Mouse (Mus musculus): ENCODE measurements around the gene Ascc3.
A peak's percentile ranks its signal among the peaks of the same experiment; 100 is the strongest.

Gene Ascc3

DNA sequence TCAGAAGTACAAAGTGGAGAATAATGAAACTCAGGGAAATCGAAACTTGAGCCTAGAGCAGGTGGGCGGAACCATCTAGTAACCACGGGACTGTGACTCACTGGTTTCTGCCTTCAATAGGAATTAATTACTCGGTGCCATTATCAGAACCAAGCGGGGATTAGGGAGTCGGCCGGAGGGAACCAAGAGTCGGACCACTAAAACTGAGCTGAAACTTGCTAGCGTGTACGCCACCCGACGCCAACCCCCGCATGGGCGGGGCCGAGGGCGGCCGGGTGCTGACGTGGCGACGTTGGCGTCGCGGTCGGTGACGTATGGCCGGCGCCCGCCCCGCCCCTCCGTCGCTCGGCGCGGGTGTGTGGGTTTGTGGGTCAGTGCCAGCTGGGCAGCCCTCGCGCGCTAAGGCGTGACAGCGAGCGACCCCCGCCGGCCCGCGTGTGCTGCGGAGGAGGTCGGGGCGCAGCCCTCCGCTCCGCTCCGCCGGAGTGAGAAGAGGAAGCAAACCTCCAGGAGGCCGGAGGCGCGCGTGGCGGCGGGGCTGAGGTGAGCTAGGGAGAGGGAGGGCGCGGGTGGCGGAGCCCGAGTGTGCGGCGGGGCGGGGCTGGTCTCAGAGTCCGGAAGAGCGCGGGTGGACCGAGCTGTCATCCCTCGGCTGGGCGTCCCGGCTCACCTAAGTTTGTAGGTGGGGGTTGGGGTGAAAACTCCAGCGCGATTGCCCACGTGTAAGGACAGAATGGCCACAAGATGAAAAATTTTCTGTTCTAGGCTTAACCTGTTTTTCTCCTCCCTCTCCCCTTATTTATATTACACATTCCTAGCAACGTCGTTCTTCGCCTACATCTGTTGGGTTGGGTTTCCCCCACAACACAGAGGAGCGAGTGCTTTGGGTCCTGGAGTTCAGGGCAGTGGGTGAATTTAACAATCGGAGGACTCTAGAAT lies at the start of gene Ascc3:
Ascc3 (plus strand) TSS at position 315 of the 939 bp plus-strand sequence.
- DNase-seq (ENCODE audit: low spot score in 2 of 2) = peak; percentile 92 to 93

DNA sequence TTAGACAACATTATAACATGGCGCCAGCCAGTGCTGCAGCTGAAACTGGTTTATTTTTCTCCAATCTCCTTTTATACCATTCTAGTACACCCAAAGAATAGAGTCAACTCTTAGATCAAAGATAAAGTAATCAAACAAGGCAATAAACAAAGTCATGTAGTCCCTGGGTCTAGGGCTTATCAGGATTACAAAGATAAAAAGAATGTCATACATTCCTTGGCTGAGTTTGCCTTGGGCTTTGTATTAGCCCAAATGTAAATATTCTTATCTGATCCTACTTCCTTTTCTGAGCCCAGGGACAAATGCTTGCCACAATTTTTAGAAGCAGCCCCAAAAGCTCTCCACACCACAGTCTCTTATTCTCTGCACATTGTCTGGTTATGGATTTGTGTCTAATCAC lies 7.7 kb upstream of the Ascc3 start:
- no peak for DNase-seq (ENCODE audit: low spot score in 2 of 2)

DNA sequence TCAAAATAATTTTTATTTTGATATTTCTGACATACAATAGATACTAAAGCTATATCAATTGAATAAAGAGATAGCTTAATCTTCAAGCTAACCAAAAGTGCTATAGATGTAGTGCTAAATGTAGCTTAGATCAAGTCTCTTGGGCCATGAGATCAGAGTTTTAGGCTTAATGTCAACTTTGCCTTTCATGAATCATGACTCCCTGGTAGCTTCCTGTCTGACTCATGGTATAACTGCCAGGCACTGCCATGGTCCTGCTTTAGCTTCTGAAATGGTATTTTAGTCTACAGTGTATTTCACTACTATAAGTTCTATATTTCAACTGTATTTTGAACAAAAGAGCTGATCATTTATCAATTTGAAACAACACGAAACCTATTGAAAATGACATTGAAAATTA lies 5.9 kb upstream of the Ascc3 start:
- no peak for DNase-seq (ENCODE audit: low spot score in 2 of 2)

DNA sequence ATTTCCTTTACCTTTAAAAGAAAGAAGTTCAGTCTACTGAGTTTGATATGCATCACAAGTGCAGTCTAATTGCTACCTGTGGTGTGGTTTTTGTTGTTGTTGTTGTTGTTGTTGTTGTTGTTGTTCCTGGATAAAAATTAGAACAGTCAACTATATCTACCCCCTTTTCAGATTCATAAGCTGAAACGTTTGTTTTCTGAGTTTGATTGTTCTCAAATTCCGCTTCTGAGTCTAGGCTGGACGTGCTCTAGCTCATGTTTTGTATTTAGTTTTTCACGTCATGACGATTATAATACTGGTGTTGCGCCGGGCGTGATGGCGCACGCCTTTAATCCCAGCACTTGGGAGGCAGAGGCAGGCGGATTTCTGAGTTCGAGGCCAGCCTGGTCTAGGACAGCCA lies 902 bp downstream of the Ascc3 start:
- no peak for DNase-seq (ENCODE audit: low spot score in 2 of 2)

GRCm38 (mm10) chr10:50595340-50595739 lies 2.9 kb downstream of the Ascc3 start:
- DNase-seq (ENCODE audit: low spot score in 2 of 2) = no peak

DNA sequence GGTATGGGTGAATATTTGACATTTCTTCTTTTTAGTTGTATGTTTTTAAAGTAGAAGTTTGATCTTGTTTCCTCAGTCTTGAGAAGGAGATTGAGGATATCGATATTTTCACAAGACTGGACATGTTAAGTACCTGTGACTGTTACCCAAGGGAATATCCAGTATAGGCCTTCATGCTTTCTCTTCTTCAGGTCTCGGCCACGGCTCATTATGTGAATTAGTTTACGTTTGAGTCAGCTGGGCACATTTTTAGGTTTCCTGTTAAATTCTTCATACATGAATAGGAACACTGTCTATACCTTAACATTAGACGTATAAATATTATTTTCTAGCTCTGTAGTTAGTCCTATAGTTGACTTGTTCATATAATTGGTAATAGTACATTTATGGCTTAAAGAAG lies 12.4 kb downstream of the Ascc3 start:
- no peak for DNase-seq (ENCODE audit: low spot score in 2 of 2)

DNA sequence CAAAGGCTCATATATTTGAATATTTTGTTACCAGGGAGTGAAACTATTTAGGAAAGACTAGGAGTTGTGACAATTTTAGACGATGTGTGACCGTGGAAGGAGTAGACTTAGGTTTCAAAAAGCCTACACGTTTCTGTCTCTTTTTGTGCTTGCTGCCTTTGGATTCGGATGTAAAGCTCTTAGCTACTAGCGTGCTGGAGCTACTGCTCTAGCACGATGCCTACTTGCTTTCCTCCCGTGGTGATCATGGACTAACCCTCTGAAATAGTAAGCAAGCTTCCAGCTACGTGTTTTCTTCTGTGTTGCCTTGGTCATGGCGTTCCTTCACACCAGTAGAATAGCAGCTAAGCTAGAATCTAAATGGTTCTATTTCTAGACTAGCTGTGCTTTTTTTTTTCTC lies 21.4 kb downstream of the Ascc3 start:
- no peak for DNase-seq (ENCODE audit: low spot score in 2 of 2)

DNA sequence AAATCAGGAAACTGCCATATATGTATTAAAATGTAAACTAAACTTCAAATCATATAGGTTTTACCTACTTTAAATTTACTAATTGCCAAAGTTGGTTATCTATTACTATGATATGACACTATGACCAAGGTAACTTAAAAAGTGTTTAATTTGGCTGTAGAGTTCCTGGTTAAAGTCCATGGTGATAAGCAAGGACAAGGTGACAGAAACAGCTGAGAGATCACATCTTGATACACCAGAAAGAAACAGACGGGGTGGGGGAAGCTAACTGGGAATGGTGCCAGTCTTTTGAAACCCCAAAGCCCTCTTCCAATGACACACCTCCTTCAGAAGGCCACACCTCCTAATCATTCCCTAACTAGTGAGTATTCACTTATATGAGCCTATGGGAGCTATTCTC lies 33.4 kb downstream of the Ascc3 start:
- DNase-seq (ENCODE audit: low spot score in 2 of 2) = no peak

DNA sequence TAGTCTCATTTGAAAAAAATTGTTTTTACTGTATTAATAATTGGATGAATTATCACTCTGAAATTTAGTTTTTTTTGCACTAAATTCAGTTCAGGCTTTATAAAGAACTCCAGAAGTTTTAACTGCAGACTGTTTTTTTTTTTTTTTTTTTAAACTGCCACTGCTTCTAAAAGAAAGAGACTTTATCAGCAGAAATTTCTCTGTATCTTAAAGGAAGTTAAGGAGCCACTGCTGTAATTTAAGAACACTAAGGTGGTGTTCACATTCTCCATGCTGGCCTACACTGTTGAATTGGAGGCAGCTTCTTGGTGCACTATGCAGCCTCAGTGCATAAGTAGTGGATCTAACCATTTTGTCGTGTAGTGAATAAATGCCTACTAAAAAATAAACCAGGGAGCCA lies 47.1 kb downstream of the Ascc3 start:
- DNase-seq (ENCODE audit: low spot score in 2 of 2) = no peak

GRCm38 (mm10) chr10:50650612-50651011 lies 58.1 kb downstream of the Ascc3 start:
- no peak for DNase-seq (ENCODE audit: low spot score in 2 of 2)

- DNase-seq (ENCODE audit: low spot score in 2 of 2) = no peak
Measured at GRCm38 (mm10) chr10:50653551-50653950, 61.1 kb downstream of the Ascc3 start.

GRCm38 (mm10) chr10:50657352-50657751 lies 64.9 kb downstream of the Ascc3 start:
- peak in 1 of 2 experiments; percentile 26 for DNase-seq (ENCODE audit: low spot score in 2 of 2)

DNA sequence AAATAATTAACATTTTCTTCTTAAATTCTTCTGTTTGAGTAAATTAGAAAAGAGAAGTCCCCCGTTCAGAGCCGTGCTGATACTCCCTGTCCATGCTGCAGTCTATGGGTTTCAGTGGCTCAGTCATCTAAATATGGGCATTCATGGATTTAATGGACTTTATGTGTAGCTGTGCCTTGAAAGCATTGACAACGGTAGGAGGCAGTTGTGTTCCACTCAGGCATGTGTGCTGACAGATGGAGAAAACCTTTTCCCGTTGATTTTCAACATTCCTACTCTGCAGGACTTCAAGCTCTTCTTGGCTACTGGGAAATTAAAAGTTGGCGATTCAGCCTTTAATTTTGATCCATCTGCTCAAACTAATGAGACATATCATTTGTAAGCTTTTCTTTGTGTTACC lies 79.0 kb downstream of the Ascc3 start:
- DNase-seq (ENCODE audit: low spot score in 2 of 2) = no peak

DNA sequence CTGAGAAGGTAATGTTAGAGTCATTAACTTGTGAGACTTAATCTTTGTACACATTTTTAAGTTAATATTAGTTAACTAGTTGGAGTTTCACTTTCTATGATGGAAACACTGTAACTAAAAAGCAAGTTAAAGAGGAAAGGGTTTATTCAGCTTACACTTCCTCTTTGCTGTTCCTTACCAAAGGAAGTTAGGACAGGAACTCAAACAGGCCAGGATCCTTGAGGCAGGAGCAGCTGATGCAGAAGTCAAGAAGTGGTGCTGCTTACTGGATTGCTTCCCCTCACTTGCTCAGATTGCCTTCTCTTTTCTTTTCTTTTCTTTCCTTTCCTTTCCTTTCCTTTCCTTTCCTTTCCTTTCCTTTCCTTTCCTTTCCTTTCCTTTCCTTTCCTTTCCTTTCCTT lies 97.9 kb downstream of the Ascc3 start:
- no peak for DNase-seq (ENCODE audit: low spot score in 2 of 2)

- DNase-seq (ENCODE audit: low spot score in 2 of 2) = no peak
Measured at GRCm38 (mm10) chr10:50698836-50699433, 106.5 kb downstream of the Ascc3 start.

DNA sequence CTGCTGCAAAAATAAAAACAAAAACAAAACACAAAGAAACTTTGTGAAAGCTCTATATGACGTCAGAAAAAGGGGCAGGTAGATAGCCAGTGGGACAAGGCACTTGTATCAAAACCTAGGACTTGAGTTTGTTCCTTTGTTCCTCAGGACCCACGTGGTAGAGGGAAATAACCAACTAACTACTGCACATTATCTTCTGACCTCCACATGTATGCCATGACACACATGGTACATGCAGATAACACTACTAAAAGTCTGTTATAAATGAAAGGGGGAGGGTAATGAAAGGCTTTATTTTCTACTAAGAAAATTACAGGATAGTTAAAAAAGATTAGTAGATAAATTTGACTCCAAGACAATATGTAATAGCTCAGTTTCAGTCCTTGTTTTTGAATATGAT lies 109.3 kb downstream of the Ascc3 start:
- DNase-seq (ENCODE audit: low spot score in 2 of 2) = no peak

DNA sequence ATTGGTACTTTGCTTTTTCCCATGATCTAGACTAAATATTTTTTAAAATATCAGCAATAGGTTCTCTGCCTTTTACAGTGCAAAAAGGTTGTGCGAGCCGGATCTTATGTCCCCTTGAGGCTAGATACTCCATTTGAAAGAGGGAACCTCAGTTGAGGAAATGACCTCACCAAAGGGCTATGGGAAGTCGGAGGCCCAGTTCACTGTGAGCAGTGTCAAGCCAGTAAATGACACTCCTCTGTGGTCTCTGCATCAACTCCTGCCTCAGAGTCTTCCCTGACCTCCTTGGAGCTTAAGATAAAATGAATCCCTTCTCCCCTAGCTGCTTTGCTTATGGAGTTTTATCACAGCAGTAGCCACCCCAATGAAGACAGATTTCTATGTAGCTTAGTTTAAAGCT lies 109.9 kb downstream of the Ascc3 start:
- DNase-seq (ENCODE audit: low spot score in 2 of 2) = no peak

DNA sequence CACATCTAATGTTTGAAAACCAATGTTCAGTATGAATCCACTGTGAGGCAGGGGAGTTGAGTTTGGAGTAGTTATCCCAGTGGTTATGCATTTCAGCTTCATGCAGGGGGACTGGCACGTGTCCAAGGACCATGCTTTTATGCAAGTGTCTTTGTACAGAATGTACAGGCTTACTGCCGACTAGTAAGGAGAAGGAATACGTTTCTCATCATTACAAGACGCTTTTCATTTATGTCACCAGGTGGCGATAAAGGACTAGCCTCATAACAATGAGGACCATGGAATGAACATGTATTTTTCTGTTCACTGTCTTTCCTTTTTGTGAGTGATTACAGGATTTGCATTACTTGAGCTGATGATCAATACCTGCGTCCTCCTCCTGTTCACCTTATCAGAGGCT lies 111.7 kb downstream of the Ascc3 start:
- DNase-seq (ENCODE audit: low spot score in 2 of 2) = peak; percentile 52 to 63

GRCm38 (mm10) chr10:50704898-50705297 lies 112.4 kb downstream of the Ascc3 start:
- no peak for DNase-seq (ENCODE audit: low spot score in 2 of 2)

DNA sequence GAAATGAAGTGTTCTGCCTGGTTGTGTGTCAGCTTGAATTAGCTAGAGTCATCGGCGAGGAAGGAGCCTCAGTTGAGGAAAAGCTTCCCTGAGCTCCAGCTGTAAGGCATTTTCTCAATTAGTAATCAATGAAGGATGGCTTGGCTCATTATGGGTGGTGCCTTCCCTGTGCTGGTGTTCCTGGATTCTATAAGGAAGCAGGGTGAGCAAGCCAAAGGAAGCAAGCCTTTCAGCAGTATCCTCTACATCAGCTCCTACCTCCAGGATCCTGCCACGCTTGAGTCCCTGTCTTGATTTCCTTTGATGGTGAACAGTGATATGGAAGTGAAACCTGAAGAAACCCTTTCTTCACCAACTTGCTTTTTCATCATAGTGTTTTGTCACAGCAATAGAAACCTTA lies 118.8 kb downstream of the Ascc3 start:
- no peak for DNase-seq (ENCODE audit: low spot score in 2 of 2)

DNA sequence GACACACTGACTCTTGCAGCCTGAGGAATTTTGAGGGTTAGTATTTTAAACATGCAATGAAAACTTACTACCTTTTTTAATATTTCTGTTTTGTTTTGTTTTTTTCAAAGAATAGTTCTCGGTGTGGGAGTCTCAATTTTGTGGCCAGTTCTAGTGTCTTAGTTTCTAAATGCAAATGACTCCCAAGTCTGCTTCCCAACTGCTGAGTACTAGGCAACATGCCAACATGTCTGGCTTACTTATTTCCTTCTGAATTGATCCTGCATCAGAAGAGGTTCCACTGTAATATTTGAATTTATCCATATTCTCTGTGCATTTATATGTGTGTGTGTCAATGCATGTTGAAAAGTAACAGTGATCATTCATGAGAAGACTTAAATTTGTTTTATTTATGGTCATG lies 119.3 kb downstream of the Ascc3 start:
- DNase-seq (ENCODE audit: low spot score in 2 of 2) = peak in 1 of 2 experiments; percentile 24

GRCm38 (mm10) chr10:50733459-50733858 lies 141.0 kb downstream of the Ascc3 start:
- no peak for DNase-seq (ENCODE audit: low spot score in 2 of 2)

GRCm38 (mm10) chr10:50762069-50762468 lies 169.6 kb downstream of the Ascc3 start:
- DNase-seq (ENCODE audit: low spot score in 2 of 2) = no peak

All from right cerebral cortex, postnatal 10 days (tissue).